Mouse (Mus musculus): ENCODE measurements at regions not wholly inside any gene's neighbourhood (a gene's known extent, or its start where the extent isn't known, plus 50 kb on each side); places are given as distances from the start of the nearest gene placed in this dataset.

GRCm38 (mm10) chr11:63457250-63457649 lies 328.5 kb downstream of the Pmp22 start:
- no peaks in the 10 kb centered on the region for H3K36me3 ChIP-seq (replicated peaks)
- peaks cover 12% of the 10 kb centered on the region; the same call in 1 of the 2 replicates for H3K4me1 ChIP-seq
- H3K27me3 ChIP-seq (replicated peaks), result no peaks in the 10 kb centered on the region
- no peak overlapping the region for H3K27ac ChIP-seq
- no peaks in the 10 kb centered on the region for H3K9me3 ChIP-seq
- no peak overlapping the region for H3K4me2 ChIP-seq
- no peak for ATAC-seq (replicated peaks)
- H3K4me3 ChIP-seq, result no peak overlapping the region
- no peak overlapping the region for H3K9ac ChIP-seq
- WGBS, result 89% methylated on average over 5 of the region's 5 CpGs

GRCm38 (mm10) chr11:63460146-63460545 lies 331.4 kb downstream of the Pmp22 start:
- 82% methylated on average over 7 of the region's 7 CpGs for WGBS
- H3K27me3 ChIP-seq (replicated peaks), result no peaks in the 10 kb centered on the region
- H3K9me3 ChIP-seq, result no peaks in the 10 kb centered on the region
- no peak overlapping the region for H3K9ac ChIP-seq
- H3K4me3 ChIP-seq, result no peak overlapping the region
- no peak overlapping the region for H3K27ac ChIP-seq
- ATAC-seq (replicated peaks), result no peak
- no peak overlapping the region for H3K4me2 ChIP-seq
- peaks cover 10% of the 10 kb centered on the region; the same call in 1 of the 2 replicates for H3K4me1 ChIP-seq
- H3K36me3 ChIP-seq (replicated peaks), result no peaks in the 10 kb centered on the region

DNA sequence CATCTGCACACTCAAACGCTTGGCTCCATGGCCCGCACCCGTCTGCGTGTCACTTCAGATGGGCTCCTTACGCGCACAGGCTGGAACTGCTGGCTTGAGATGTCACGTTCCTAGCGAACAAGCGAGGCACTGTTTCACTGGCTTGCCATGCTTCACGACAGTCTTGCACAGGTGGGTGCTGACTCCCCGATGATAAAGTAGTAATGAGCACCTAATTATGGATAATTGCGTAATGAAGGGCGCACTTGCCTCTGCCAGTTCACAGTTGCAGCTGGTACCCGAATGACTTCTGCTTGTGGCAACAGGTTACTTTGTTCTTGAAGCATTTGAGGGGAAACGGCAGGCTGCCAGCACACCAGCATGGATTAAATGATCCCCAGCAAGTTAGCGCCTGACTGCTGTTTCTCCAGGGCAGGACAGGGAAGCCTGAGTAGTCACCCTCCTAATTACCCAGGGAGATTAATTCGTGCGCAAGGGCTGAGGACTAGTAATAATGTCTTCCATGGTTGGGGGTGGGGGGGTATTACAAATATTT lies 335.1 kb downstream of the Pmp22 start:
- Histone ChIP-seq H3K36me3 (replicated peaks) (no peaks in the 10 kb centered on the region), H3K4me3 (no peak overlapping the region), H3K4me1 (0 out of 2 replicates have a peak, but pooled peaks cover 3% of the 10 kb centered on the region), H3K4me2 (0 out of 2 replicates have a peak overlapping the region, but pooled peaks have one; percentile 2), H3K27ac (no peak overlapping the region), H3K27me3 (replicated peaks) (no peaks in the 10 kb centered on the region), H3K9me3 (no peaks in the 10 kb centered on the region), H3K9ac (no peak overlapping the region)
- 55% methylated on average over 18 of the region's 18 CpGs for WGBS
- ATAC-seq (replicated peaks), result no peak

- Histone ChIP-seq H3K9ac (no peak overlapping the region), H3K36me3 (replicated peaks) (no peaks in the 10 kb centered on the region), H3K4me1 (0 out of 2 replicates have a peak, but pooled peaks cover 3% of the 10 kb centered on the region), H3K4me2 (no peak overlapping the region), H3K27ac (no peak overlapping the region), H3K4me3 (no peak overlapping the region), H3K9me3 (no peaks in the 10 kb centered on the region), H3K27me3 (replicated peaks) (no peaks in the 10 kb centered on the region)
- ATAC-seq (replicated peaks), result no peak
- WGBS, result 80% methylated on average over 6 of the region's 6 CpGs
These were observed 337.2 kb downstream of the Pmp22 start for GRCm38 (mm10) chr11:63465941-63466340.

GRCm38 (mm10) chr11:63466541-63466940 lies 337.8 kb downstream of the Pmp22 start:
- ATAC-seq (replicated peaks), result no peak
- Histone ChIP-seq H3K9ac (no peak overlapping the region), H3K27me3 (replicated peaks) (no peaks in the 10 kb centered on the region), H3K4me1 (0 out of 2 replicates have a peak, but pooled peaks cover 3% of the 10 kb centered on the region), H3K27ac (no peak overlapping the region), H3K4me2 (no peak overlapping the region), H3K36me3 (replicated peaks) (no peaks in the 10 kb centered on the region), H3K4me3 (no peak overlapping the region), H3K9me3 (no peaks in the 10 kb centered on the region)
- 95% methylated on average over 2 of the region's 2 CpGs for WGBS

- WGBS, result 94% methylated on average over 15 of the region's 15 CpGs
- H3K4me3 ChIP-seq, result no peak overlapping the region
- no peaks in the 10 kb centered on the region for H3K36me3 ChIP-seq (replicated peaks)
- no peaks in the 10 kb centered on the region for H3K4me1 ChIP-seq
- no peak overlapping the region for H3K9ac ChIP-seq
- H3K4me2 ChIP-seq, result no peak overlapping the region
- no peaks in the 10 kb centered on the region for H3K27me3 ChIP-seq (replicated peaks)
- H3K9me3 ChIP-seq, result no peaks in the 10 kb centered on the region
- H3K27ac ChIP-seq, result no peak overlapping the region
- ATAC-seq (replicated peaks), result no peak
These were observed 346.0 kb downstream of the Pmp22 start for GRCm38 (mm10) chr11:63474831-63475230.

DNA sequence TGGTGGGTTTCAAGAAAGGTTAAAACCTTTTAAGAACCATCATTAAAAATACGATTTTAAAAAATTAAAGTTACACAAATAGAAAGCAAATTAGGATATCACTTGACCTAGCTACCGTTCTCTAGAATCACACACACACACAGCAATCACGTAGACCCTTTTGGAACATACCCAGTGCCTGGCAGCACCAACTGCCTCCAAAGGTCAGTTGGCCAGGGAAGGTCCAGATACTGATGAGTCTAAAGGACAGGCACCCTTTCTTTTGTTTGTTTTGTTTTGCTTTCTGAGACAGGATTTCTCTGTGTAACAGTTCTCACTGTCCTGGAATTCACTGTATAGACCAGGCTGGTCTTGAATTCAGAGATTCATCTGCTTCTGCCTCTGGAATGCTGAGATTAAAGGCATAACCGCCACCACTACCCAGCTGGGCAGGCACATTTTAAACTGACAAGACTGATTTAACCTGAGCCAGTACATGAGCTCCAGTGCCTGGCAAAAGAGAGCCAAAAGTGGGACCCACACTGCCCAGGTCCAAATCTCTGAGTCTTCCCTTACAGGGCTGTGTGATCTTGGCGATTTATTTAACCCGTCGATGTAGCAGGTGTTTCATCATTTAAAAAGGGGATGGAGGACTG lies 353.0 kb downstream of the Pmp22 start:
- H3K9me3 ChIP-seq, result no peaks in the 10 kb centered on the region
- 72% methylated on average over 7 of the region's 7 CpGs for WGBS

GRCm38 (mm10) chr11:63482593-63482992 lies 353.8 kb downstream of the Pmp22 start:
- no peaks in the 10 kb centered on the region for H3K9me3 ChIP-seq
- H3K4me2 ChIP-seq, result no peak overlapping the region
- 12% methylated on average over 6 of the region's 6 CpGs for WGBS
- H3K9ac ChIP-seq, result no peak overlapping the region
- 0 out of 2 replicates have a peak, but pooled peaks cover 6% of the 10 kb centered on the region for H3K4me1 ChIP-seq
- ATAC-seq (replicated peaks), result no peak
- H3K36me3 ChIP-seq (replicated peaks), result no peaks in the 10 kb centered on the region
- no peak overlapping the region for H3K27ac ChIP-seq
- no peak overlapping the region for H3K4me3 ChIP-seq
- 0 out of 2 replicates have a peak, but pooled peaks cover 2% of the 10 kb centered on the region for H3K27me3 ChIP-seq (replicated peaks)

More for the DNA sequence above, 353.0 kb downstream of the Pmp22 start:
- no peak overlapping the region for H3K4me2 ChIP-seq
- H3K27ac ChIP-seq, result no peak overlapping the region
- no peak overlapping the region for H3K9ac ChIP-seq
- no peaks in the 10 kb centered on the region for H3K36me3 ChIP-seq (replicated peaks)
- H3K27me3 ChIP-seq (replicated peaks), result 0 out of 2 replicates have a peak, but pooled peaks cover 2% of the 10 kb centered on the region
- H3K4me1 ChIP-seq, result 0 out of 2 replicates have a peak, but pooled peaks cover 6% of the 10 kb centered on the region
- no peak overlapping the region for H3K4me3 ChIP-seq
- ATAC-seq (replicated peaks), result no peak

DNA sequence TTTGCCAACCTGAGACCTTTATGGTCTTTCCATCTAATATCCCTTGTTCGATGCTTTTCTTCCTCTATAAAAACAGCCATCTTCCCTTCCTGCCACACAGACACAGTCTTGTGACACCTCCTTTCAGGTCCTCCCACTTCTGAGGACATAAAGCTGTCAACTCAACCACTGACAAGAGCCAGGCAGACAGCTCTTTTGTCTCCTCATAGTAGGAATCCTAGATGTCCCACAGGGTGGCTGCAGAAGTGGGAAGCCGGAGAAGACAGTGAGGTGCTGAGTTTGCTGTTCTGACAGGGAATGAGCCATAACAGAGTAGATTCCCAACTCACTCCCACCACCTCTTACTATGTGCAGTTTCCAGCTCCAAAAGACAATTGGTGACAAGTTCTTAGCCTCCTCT lies 358.4 kb downstream of the Pmp22 start:
- H3K27me3 ChIP-seq (replicated peaks), result 0 out of 2 replicates have a peak, but pooled peaks cover 2% of the 10 kb centered on the region
- H3K9ac ChIP-seq, result no peak overlapping the region
- no peak overlapping the region for H3K4me2 ChIP-seq
- no peaks in the 10 kb centered on the region for H3K36me3 ChIP-seq (replicated peaks)
- WGBS, result 28% methylated on average over 2 of the region's 2 CpGs
- 0 out of 2 replicates have a peak, but pooled peaks cover 6% of the 10 kb centered on the region for H3K4me1 ChIP-seq
- no peak for ATAC-seq (replicated peaks)
- H3K9me3 ChIP-seq, result no peaks in the 10 kb centered on the region
- no peak overlapping the region for H3K4me3 ChIP-seq
- no peak overlapping the region for H3K27ac ChIP-seq

GRCm38 (mm10) chr11:63502181-63502580 lies 373.4 kb downstream of the Pmp22 start:
- no peaks in the 10 kb centered on the region for H3K27me3 ChIP-seq (replicated peaks)
- H3K27ac ChIP-seq, result no peak overlapping the region
- H3K9me3 ChIP-seq, result no peaks in the 10 kb centered on the region
- no peak overlapping the region for H3K9ac ChIP-seq
- H3K36me3 ChIP-seq (replicated peaks), result no peaks in the 10 kb centered on the region
- no peak overlapping the region for H3K4me3 ChIP-seq
- 68% methylated on average over 5 of the region's 5 CpGs for WGBS
- no peak overlapping the region for H3K4me2 ChIP-seq
- no peak for ATAC-seq (replicated peaks)
- H3K4me1 ChIP-seq, result no peaks in the 10 kb centered on the region

- Histone ChIP-seq H3K9me3 (no peaks in the 10 kb centered on the region), H3K27ac (no peak overlapping the region)
These were observed 378.6 kb downstream of the Pmp22 start for GRCm38 (mm10) chr11:63507387-63507786.

GRCm38 (mm10) chr11:63508727-63509126 lies 379.9 kb downstream of the Pmp22 start:
- Histone ChIP-seq H3K4me3 (no peak overlapping the region), H3K4me2 (no peak overlapping the region), H3K9me3 (peaks cover 4% of the 10 kb centered on the region; the same call in 1 of the 2 replicates), H3K36me3 (replicated peaks) (no peaks in the 10 kb centered on the region), H3K27ac (no peak overlapping the region), H3K27me3 (replicated peaks) (no peaks in the 10 kb centered on the region), H3K9ac (no peak overlapping the region), H3K4me1 (no peaks in the 10 kb centered on the region)
- ATAC-seq (replicated peaks), result no peak
- 93% methylated on average over 2 of the region's 2 CpGs for WGBS

More at GRCm38 (mm10) chr11:63507387-63507786, 378.6 kb downstream of the Pmp22 start:
- Histone ChIP-seq H3K36me3 (replicated peaks) (no peaks in the 10 kb centered on the region), H3K4me1 (no peaks in the 10 kb centered on the region), H3K27me3 (replicated peaks) (no peaks in the 10 kb centered on the region), H3K4me2 (no peak overlapping the region), H3K9ac (no peak overlapping the region), H3K4me3 (no peak overlapping the region)
- no peak for ATAC-seq (replicated peaks)
- WGBS, result 91% methylated on average over 8 of the region's 8 CpGs

- Histone ChIP-seq H3K9me3 (peaks cover 7% of the 10 kb centered on the region; the same call in 1 of the 2 replicates), H3K4me3 (no peak overlapping the region), H3K4me1 (no peaks in the 10 kb centered on the region), H3K4me2 (no peak overlapping the region), H3K36me3 (replicated peaks) (no peaks in the 10 kb centered on the region), H3K27ac (no peak overlapping the region), H3K27me3 (replicated peaks) (no peaks in the 10 kb centered on the region), H3K9ac (no peak overlapping the region)
- 92% methylated on average over 7 of the region's 7 CpGs for WGBS
- no peak for ATAC-seq (replicated peaks)
These were observed 381.8 kb downstream of the Pmp22 start for GRCm38 (mm10) chr11:63510611-63511010.
